Mouse (Mus musculus): Measurements from ENCODE around the gene Psg16. TPM values are rescaled to one million over a fixed set of nuclear protein-coding genes. Genes with fewer than 3 reads are reported as not detected.
A peak's percentile ranks its signal among the peaks of the same experiment; 100 is the strongest.
"Not testable (repeated sequence)": the region's sequence is repeated elsewhere in the genome, so short reads cannot be mapped to it uniquely, and the experiment has no call there.

The Psg16 gene
- polyA plus RNA-seq, 1 experiment from 2014 or later = 0.20 TPM

GRCm38 (mm10) chr7:17078076-17078654 lies 4.3 kb downstream of the Psg16 start:
- H3K27me3 ChIP-seq (ENCODE audit: insufficient read depth, poor library complexity, severe bottlenecking) = no peaks in the 10 kb centered on the region
- no peaks in the 10 kb centered on the region; the same call in 1 of the 2 replicates for H3K4me1 ChIP-seq (replicated peaks)
- H3K4me3 ChIP-seq = no peak overlapping the region
- H3K36me3 ChIP-seq = no peaks in the 10 kb centered on the region
- 0 out of 2 replicates have a peak, but pooled peaks cover 13% of the 10 kb centered on the region for H3K9me3 ChIP-seq
- WGBS = 87% methylated on average over 7 of the region's 7 CpGs
- no peak for DNase-seq (ENCODE audit: low spot score)
- no peak overlapping the region for H3K27ac ChIP-seq

- 92% methylated on average over 4 of the region's 4 CpGs for WGBS
- H3K27me3 ChIP-seq (ENCODE audit: insufficient read depth, poor library complexity, severe bottlenecking) = no peaks in the 10 kb centered on the region
- H3K27ac ChIP-seq = no peak overlapping the region
- DNase-seq (ENCODE audit: low spot score) = no peak
- no peaks in the 10 kb centered on the region for H3K36me3 ChIP-seq
- no peak overlapping the region for H3K4me3 ChIP-seq
- H3K9me3 ChIP-seq = peaks cover 13% of the 10 kb centered on the region; the same call in 1 of the 2 replicates
- H3K4me1 ChIP-seq (replicated peaks) = no peaks in the 10 kb centered on the region; the same call in 1 of the 2 replicates
Measured at GRCm38 (mm10) chr7:17082766-17083165, 8.9 kb downstream of the Psg16 start.

- DNase-seq (ENCODE audit: low spot score) = no peak
- H3K27ac ChIP-seq = no peak overlapping the region
- H3K4me3 ChIP-seq = no peak overlapping the region
- no peaks in the 10 kb centered on the region for H3K4me1 ChIP-seq (replicated peaks)
- no peaks in the 10 kb centered on the region for H3K27me3 ChIP-seq (ENCODE audit: insufficient read depth, poor library complexity, severe bottlenecking)
- no peaks in the 10 kb centered on the region for H3K36me3 ChIP-seq
- H3K9me3 ChIP-seq = no peaks in the 10 kb centered on the region; the same call in 1 of the 2 replicates
- 74% methylated on average over 3 of the region's 3 CpGs for WGBS
Measured at GRCm38 (mm10) chr7:17087731-17088130, 13.9 kb downstream of the Psg16 start.

- no peaks in the 10 kb centered on the region for H3K4me1 ChIP-seq (replicated peaks)
- no peak overlapping the region for H3K27ac ChIP-seq
- no peaks in the 10 kb centered on the region for H3K27me3 ChIP-seq (ENCODE audit: insufficient read depth, poor library complexity, severe bottlenecking)
- H3K4me3 ChIP-seq = no peak overlapping the region
- no peaks in the 10 kb centered on the region; the same call in 1 of the 2 replicates for H3K9me3 ChIP-seq
- H3K36me3 ChIP-seq = no peaks in the 10 kb centered on the region
- no peak for DNase-seq (ENCODE audit: low spot score)
- WGBS = 61% methylated on average over 3 of the region's 3 CpGs
Measured at GRCm38 (mm10) chr7:17090058-17090585, 16.3 kb downstream of the Psg16 start.

GRCm38 (mm10) chr7:17091280-17091679 lies 17.4 kb downstream of the Psg16 start:
- Histone ChIP-seq H3K9me3 (peaks cover 3% of the 10 kb centered on the region; the same call in 1 of the 2 replicates), H3K27me3 (ENCODE audit: insufficient read depth, poor library complexity, severe bottlenecking) (no peaks in the 10 kb centered on the region), H3K4me3 (no peak overlapping the region), H3K27ac (no peak overlapping the region), H3K4me1 (replicated peaks) (no peaks in the 10 kb centered on the region), H3K36me3 (no peaks in the 10 kb centered on the region)
- 10% methylated on average over 1 of the region's 1 CpGs for WGBS
- DNase-seq (ENCODE audit: low spot score) = no peak

- DNase-seq (ENCODE audit: low spot score); H3K9me3 ChIP-seq; H3K27ac ChIP-seq; H3K4me1 ChIP-seq (replicated peaks); H3K4me3 ChIP-seq; H3K27me3 ChIP-seq (ENCODE audit: insufficient read depth, poor library complexity, severe bottlenecking); H3K36me3 ChIP-seq: not testable (repeated sequence)
- 92% methylated on average over 13 of the region's 13 CpGs for WGBS
Measured at GRCm38 (mm10) chr7:17101631-17102030, 27.8 kb downstream of the Psg16 start.

GRCm38 (mm10) chr7:17135307-17135706 lies 61.5 kb downstream of the Psg16 start:
- Histone ChIP-seq H3K27me3 (ENCODE audit: insufficient read depth, poor library complexity, severe bottlenecking) (no peaks in the 10 kb centered on the region), H3K4me1 (replicated peaks) (no peaks in the 10 kb centered on the region), H3K27ac (no peak overlapping the region), H3K4me3 (no peak overlapping the region), H3K36me3 (no peaks in the 10 kb centered on the region), H3K9me3 (peaks cover 34% of the 10 kb centered on the region; the same call in 1 of the 2 replicates)
- DNase-seq (ENCODE audit: low spot score) = no peak
- 80% methylated on average over 1 of the region's 1 CpGs for WGBS

GRCm38 (mm10) chr7:17149931-17150330 lies 76.1 kb downstream of the Psg16 start, which contains the start of gene Ceacam3:
Gene Ceacam3 (plus strand): TSS chr7:17150282.
- no peaks in the 10 kb centered on the region for H3K36me3 ChIP-seq
- WGBS = 94% methylated on average over 2 of the region's 2 CpGs
- H3K4me1 ChIP-seq (replicated peaks) = no peaks in the 10 kb centered on the region
- H3K27ac ChIP-seq = no peak within 1 kb of the TSS
- H3K27me3 ChIP-seq (ENCODE audit: insufficient read depth, poor library complexity, severe bottlenecking) = no peaks in the 10 kb centered on the region
- DNase-seq (ENCODE audit: low spot score) = no peak
- no peak within 1 kb of the TSS for H3K4me3 ChIP-seq
- peaks cover 71% of the 10 kb centered on the region for H3K9me3 ChIP-seq

- no peaks in the 10 kb centered on the region for H3K27me3 ChIP-seq (ENCODE audit: insufficient read depth, poor library complexity, severe bottlenecking)
- no peak overlapping the region for H3K4me3 ChIP-seq
- DNase-seq (ENCODE audit: low spot score) = peak; percentile 7
- no peaks in the 10 kb centered on the region for H3K4me1 ChIP-seq (replicated peaks)
- H3K9me3 ChIP-seq = peaks cover 67% of the 10 kb centered on the region
- H3K27ac ChIP-seq = no peak overlapping the region
- no peaks in the 10 kb centered on the region for H3K36me3 ChIP-seq
- 42% methylated on average over 2 of the region's 2 CpGs for WGBS
Measured at GRCm38 (mm10) chr7:17155634-17156033, 81.8 kb downstream of the Psg16 start.

- no peaks in the 10 kb centered on the region for H3K27me3 ChIP-seq (ENCODE audit: insufficient read depth, poor library complexity, severe bottlenecking)
- H3K4me3 ChIP-seq = no peak overlapping the region
- no peak overlapping the region for H3K27ac ChIP-seq
- H3K4me1 ChIP-seq (replicated peaks) = no peaks in the 10 kb centered on the region
- peaks cover 72% of the 10 kb centered on the region for H3K9me3 ChIP-seq
- no peak for DNase-seq (ENCODE audit: low spot score)
- H3K36me3 ChIP-seq = no peaks in the 10 kb centered on the region
- WGBS = 65% methylated on average over 3 of the region's 3 CpGs
Measured at GRCm38 (mm10) chr7:17156885-17157677, 83.2 kb downstream of the Psg16 start.

- H3K27me3 ChIP-seq (ENCODE audit: insufficient read depth, poor library complexity, severe bottlenecking) = no peaks in the 10 kb centered on the region
- peaks cover 74% of the 10 kb centered on the region for H3K9me3 ChIP-seq
- 88% methylated on average over 7 of the region's 7 CpGs for WGBS
- DNase-seq (ENCODE audit: low spot score) = no peak
- no peaks in the 10 kb centered on the region for H3K36me3 ChIP-seq
- no peak overlapping the region for H3K27ac ChIP-seq
- H3K4me1 ChIP-seq (replicated peaks) = no peaks in the 10 kb centered on the region
- H3K4me3 ChIP-seq = no peak overlapping the region
Measured at GRCm38 (mm10) chr7:17159011-17159410, 85.2 kb downstream of the Psg16 start.

- no peak for DNase-seq (ENCODE audit: low spot score)
- 87% methylated on average over 4 of the region's 4 CpGs for WGBS
Measured at GRCm38 (mm10) chr7:17171827-17172226, 98.0 kb downstream of the Psg16 start.

More at GRCm38 (mm10) chr7:17171827-17172226, 98.0 kb downstream of the Psg16 start:
- H3K9me3 ChIP-seq = peaks cover 49% of the 10 kb centered on the region
- H3K27me3 ChIP-seq (ENCODE audit: insufficient read depth, poor library complexity, severe bottlenecking) = no peaks in the 10 kb centered on the region
- H3K27ac ChIP-seq = no peak overlapping the region
- no peaks in the 10 kb centered on the region for H3K4me1 ChIP-seq (replicated peaks)
- H3K36me3 ChIP-seq = no peaks in the 10 kb centered on the region
- no peak overlapping the region for H3K4me3 ChIP-seq
